Mouse (Mus musculus): ENCODE data around the gene Cacna1d. TPM values are rescaled to one million over a fixed set of nuclear protein-coding genes. Genes with fewer than 3 reads are reported as not detected.
A peak's percentile ranks its signal among the peaks of the same experiment; 100 is the strongest.

Cacna1d gene
- polyA plus RNA-seq, 1 experiment from 2014 or later = 2.9 TPM

GRCm38 (mm10) chr14:30129378-30129777 is 361.9 kb downstream of the Cacna1d start:
- H3K36me3 ChIP-seq = no peaks in the 10 kb centered on the region
- H3K4me1 ChIP-seq = 0 out of 2 replicates have a peak, but pooled peaks cover 5% of the 10 kb centered on the region
- H3K4me3 ChIP-seq = no peak overlapping the region
- no peak overlapping the region for H3K4me2 ChIP-seq (replicated peaks)
- 35% methylated on average over 9 of the region's 9 CpGs for WGBS
- H3K9ac ChIP-seq = no peak overlapping the region
- H3K27ac ChIP-seq = no peak overlapping the region
- no peaks in the 10 kb centered on the region for H3K27me3 ChIP-seq
- ATAC-seq (ENCODE audit: low FRiP score, low read depth) = no peak
- no peaks in the 10 kb centered on the region for H3K9me3 ChIP-seq

- Histone ChIP-seq H3K9ac (0 out of 2 replicates have a peak overlapping the region, but pooled peaks have one; percentile 19), H3K4me3 (no peak overlapping the region), H3K4me1 (0 out of 2 replicates have a peak, but pooled peaks cover 5% of the 10 kb centered on the region), H3K27ac (no peak overlapping the region), H3K4me2 (replicated peaks) (no peak overlapping the region), H3K36me3 (no peaks in the 10 kb centered on the region; the same call in 1 of the 2 replicates), H3K27me3 (no peaks in the 10 kb centered on the region), H3K9me3 (no peaks in the 10 kb centered on the region)
- 61% methylated on average over 20 of the region's 20 CpGs for WGBS
- ATAC-seq (ENCODE audit: low FRiP score, low read depth) = no peak
Observed at GRCm38 (mm10) chr14:30124951-30125690, 366.1 kb downstream of the Cacna1d start.

- H3K27me3 ChIP-seq = no peaks in the 10 kb centered on the region
- H3K4me3 ChIP-seq = no peak overlapping the region
- no peaks in the 10 kb centered on the region for H3K9me3 ChIP-seq
- H3K4me2 ChIP-seq (replicated peaks) = no peak overlapping the region
- 0 out of 2 replicates have a peak, but pooled peaks cover 5% of the 10 kb centered on the region for H3K4me1 ChIP-seq
- H3K27ac ChIP-seq = no peak overlapping the region
- no peak overlapping the region for H3K9ac ChIP-seq
- no peak for ATAC-seq (ENCODE audit: low FRiP score, low read depth)
- WGBS = 79% methylated on average over 5 of the region's 5 CpGs
- peaks cover 2% of the 10 kb centered on the region; the same call in 1 of the 2 replicates for H3K36me3 ChIP-seq
Observed at GRCm38 (mm10) chr14:30120023-30120422, 371.2 kb downstream of the Cacna1d start.

GRCm38 (mm10) chr14:30113392-30114108 is 377.7 kb downstream of the Cacna1d start:
- Histone ChIP-seq H3K36me3 (0 out of 2 replicates have a peak, but pooled peaks cover 2% of the 10 kb centered on the region), H3K27ac (no peak overlapping the region; the same call in 1 of the 2 replicates), H3K9ac (no peak overlapping the region), H3K4me1 (peaks cover 18% of the 10 kb centered on the region), H3K9me3 (no peaks in the 10 kb centered on the region), H3K4me2 (replicated peaks) (no peak overlapping the region), H3K4me3 (no peak overlapping the region), H3K27me3 (no peaks in the 10 kb centered on the region)
- WGBS = 28% methylated on average over 9 of the region's 9 CpGs
- no peak for ATAC-seq (ENCODE audit: low FRiP score, low read depth)

GRCm38 (mm10) chr14:30109079-30109478 is 382.2 kb downstream of the Cacna1d start:
- no peaks in the 10 kb centered on the region for H3K9me3 ChIP-seq
- H3K27ac ChIP-seq = no peak overlapping the region
- H3K36me3 ChIP-seq = no peaks in the 10 kb centered on the region
- no peak overlapping the region for H3K9ac ChIP-seq
- ATAC-seq (ENCODE audit: low FRiP score, low read depth) = no peak
- 57% methylated on average over 2 of the region's 2 CpGs for WGBS
- H3K4me3 ChIP-seq = no peak overlapping the region
- H3K27me3 ChIP-seq = no peaks in the 10 kb centered on the region
- no peak overlapping the region for H3K4me2 ChIP-seq (replicated peaks)
- peaks cover 10% of the 10 kb centered on the region for H3K4me1 ChIP-seq

- no peak overlapping the region for H3K9ac ChIP-seq
- no peaks in the 10 kb centered on the region for H3K9me3 ChIP-seq
- H3K27ac ChIP-seq = no peak overlapping the region
- no peaks in the 10 kb centered on the region for H3K36me3 ChIP-seq
- 95% methylated on average over 4 of the region's 4 CpGs for WGBS
- H3K4me2 ChIP-seq (replicated peaks) = no peak overlapping the region
- no peak for ATAC-seq (ENCODE audit: low FRiP score, low read depth)
- no peaks in the 10 kb centered on the region for H3K27me3 ChIP-seq
- 0 out of 2 replicates have a peak, but pooled peaks cover 3% of the 10 kb centered on the region for H3K4me1 ChIP-seq
- H3K4me3 ChIP-seq = no peak overlapping the region
Observed at GRCm38 (mm10) chr14:30106550-30106949, 384.7 kb downstream of the Cacna1d start.

GRCm38 (mm10) chr14:30105551-30105950 is 385.7 kb downstream of the Cacna1d start:
- Histone ChIP-seq H3K27ac (no peak overlapping the region), H3K4me2 (replicated peaks) (no peak overlapping the region), H3K27me3 (no peaks in the 10 kb centered on the region), H3K36me3 (no peaks in the 10 kb centered on the region), H3K4me1 (0 out of 2 replicates have a peak, but pooled peaks cover 3% of the 10 kb centered on the region), H3K9me3 (no peaks in the 10 kb centered on the region), H3K4me3 (no peak overlapping the region), H3K9ac (no peak overlapping the region)
- no peak for ATAC-seq (ENCODE audit: low FRiP score, low read depth)
- 72% methylated on average over 6 of the region's 6 CpGs for WGBS

- Histone ChIP-seq H3K9ac (no peak overlapping the region), H3K27me3 (no peaks in the 10 kb centered on the region), H3K4me1 (0 out of 2 replicates have a peak, but pooled peaks cover 3% of the 10 kb centered on the region), H3K36me3 (no peaks in the 10 kb centered on the region), H3K4me2 (replicated peaks) (no peak overlapping the region), H3K4me3 (no peak overlapping the region), H3K9me3 (no peaks in the 10 kb centered on the region), H3K27ac (no peak overlapping the region)
- no peak for ATAC-seq (ENCODE audit: low FRiP score, low read depth)
- WGBS = 65% methylated on average over 8 of the region's 8 CpGs
Observed at GRCm38 (mm10) chr14:30103946-30104536, 387.2 kb downstream of the Cacna1d start.

- no peaks in the 10 kb centered on the region for H3K4me1 ChIP-seq
- no peaks in the 10 kb centered on the region for H3K9me3 ChIP-seq
- no peaks in the 10 kb centered on the region for H3K27me3 ChIP-seq
- 54% methylated on average over 5 of the region's 5 CpGs for WGBS
- ATAC-seq (ENCODE audit: low FRiP score, low read depth) = no peak
- no peak overlapping the region for H3K27ac ChIP-seq
- H3K9ac ChIP-seq = no peak overlapping the region
- no peak overlapping the region for H3K4me2 ChIP-seq (replicated peaks)
- H3K36me3 ChIP-seq = no peaks in the 10 kb centered on the region
- no peak overlapping the region for H3K4me3 ChIP-seq
Observed at GRCm38 (mm10) chr14:30097239-30097638, 394.0 kb downstream of the Cacna1d start.

GRCm38 (mm10) chr14:30092426-30092825 is 398.8 kb downstream of the Cacna1d start:
- H3K9ac ChIP-seq = no peak overlapping the region

GRCm38 (mm10) chr14:30092021-30092420 is 399.2 kb downstream of the Cacna1d start:
- no peaks in the 10 kb centered on the region for H3K9me3 ChIP-seq
- H3K27me3 ChIP-seq = no peaks in the 10 kb centered on the region
- no peak overlapping the region for H3K27ac ChIP-seq
- no peak overlapping the region for H3K4me3 ChIP-seq
- H3K4me2 ChIP-seq (replicated peaks) = no peak overlapping the region
- 76% methylated on average over 2 of the region's 2 CpGs for WGBS
- H3K4me1 ChIP-seq = no peaks in the 10 kb centered on the region
- H3K36me3 ChIP-seq = no peaks in the 10 kb centered on the region
- H3K9ac ChIP-seq = no peak overlapping the region
- no peak for ATAC-seq (ENCODE audit: low FRiP score, low read depth)

More at GRCm38 (mm10) chr14:30092426-30092825, 398.8 kb downstream of the Cacna1d start:
- WGBS = 90% methylated on average over 4 of the region's 4 CpGs
- Histone ChIP-seq H3K4me1 (no peaks in the 10 kb centered on the region), H3K36me3 (no peaks in the 10 kb centered on the region), H3K4me3 (no peak overlapping the region), H3K27ac (no peak overlapping the region), H3K27me3 (no peaks in the 10 kb centered on the region), H3K9me3 (no peaks in the 10 kb centered on the region), H3K4me2 (replicated peaks) (no peak overlapping the region)
- no peak for ATAC-seq (ENCODE audit: low FRiP score, low read depth)

GRCm38 (mm10) chr14:30079729-30080128 is 411.5 kb downstream of the Cacna1d start:
- H3K4me2 ChIP-seq (replicated peaks) = no peak overlapping the region
- no peak overlapping the region for H3K9ac ChIP-seq
- ATAC-seq (ENCODE audit: low FRiP score, low read depth) = no peak
- no peak overlapping the region for H3K27ac ChIP-seq
- no peaks in the 10 kb centered on the region for H3K36me3 ChIP-seq
- H3K4me3 ChIP-seq = no peak overlapping the region
- H3K27me3 ChIP-seq = no peaks in the 10 kb centered on the region
- H3K4me1 ChIP-seq = no peaks in the 10 kb centered on the region
- H3K9me3 ChIP-seq = no peaks in the 10 kb centered on the region
- WGBS = 73% methylated on average over 4 of the region's 4 CpGs
